Mouse (Mus musculus) kidney, postnatal 0 days (tissue): ENCODE results near the gene Olfr1564. TPM values are rescaled to one million over a fixed set of nuclear protein-coding genes. Genes with fewer than 3 reads are reported as not detected.
"Not testable (repeated sequence)": the region's sequence is repeated elsewhere in the genome, so short reads cannot be mapped to it uniquely, and the experiment has no call there.

Experiments used
- ATAC-seq: fragments of 200-750 bp; cut with Nextera tagmentation; replicated peaks from 2 replicates; pipeline ENCODE4 v1.8.0; 2017; ENCODE audit warnings: low read depth, moderate number of reproducible peaks, moderate TSS enrichment, moderate library complexity; ENCODE audit not compliant: low FRiP score
- DNase-seq: peaks from one replicate; pipeline ENCODE4 v3.0.0-alpha.2; 2016; ENCODE audit warnings: low spot score
- H3K27ac ChIP-seq: fragments of 300-500 bp; sonication (generic); 2 replicates; pipeline ENCODE4 v1.5.1; 2014; ENCODE audit warnings: mild to moderate bottlenecking
- H3K27me3 ChIP-seq: fragments of 300-500 bp; sonication (generic); 2 replicates; pipeline ENCODE4 v1.6.1; 2014; ENCODE audit warnings: low read length, mixed read lengths; ENCODE audit not compliant: insufficient read depth
- H3K36me3 ChIP-seq: fragments of 300-500 bp; sonication (generic); 2 replicates; pipeline ENCODE4 v1.6.1; 2014; ENCODE audit warnings: low read length, mixed read lengths; ENCODE audit not compliant: insufficient read depth
- H3K4me1 ChIP-seq: fragments of 300-500 bp; sonication (generic); replicated peaks from 2 replicates; pipeline ENCODE4 v1.6.1; 2014; ENCODE audit warnings: antibody characterized with exemption, low read length, mixed read lengths; ENCODE audit not compliant: insufficient read depth
- H3K4me2 ChIP-seq: fragments of 300-500 bp; sonication (generic); 2 replicates; pipeline ENCODE4 v1.6.1; 2014; ENCODE audit warnings: mild to moderate bottlenecking, low read length, moderate library complexity, mixed read lengths
- H3K4me3 ChIP-seq: fragments of 300-500 bp; sonication (generic); replicated peaks from 2 replicates; pipeline ENCODE4 v1.5.1; 2014; ENCODE audit warnings: low read depth, low read length
- H3K9ac ChIP-seq: fragments of 300-500 bp; sonication (generic); 2 replicates; pipeline ENCODE4 v1.6.1; 2014; ENCODE audit warnings: low read depth, low read length
- H3K9me3 ChIP-seq: fragments of 300-500 bp; sonication (generic); replicated peaks from 2 replicates; pipeline ENCODE4 v1.6.1; 2016; ENCODE audit warnings: low read length, inconsistent platforms, mixed read lengths
- CTCF ChIP-seq: IDR thresholded peaks from 2 replicates; pipeline ENCODE4 v1.5.1; 2016; ENCODE audit warnings: antibody characterized with exemption, low read depth, mild to moderate bottlenecking, moderate library complexity
- whole genome bisulfite sequencing: fragments of 180-500 bp; shearing (Covaris S2); extraction: QIAGEN DNeasy Blood & Tissue Kit; methylation state at CpG from one replicate; pipeline ENCODE4 v1.1.7; 2014; 5-methylcytosine and 5-hydroxymethylcytosine counted together
- polyA plus RNA-seq: library from polyadenylated mRNA; unstranded; fragments of >200 nt; fragmentation: Nextera tagmentation; extraction: Ambion mirVana; gene quantifications from 2 replicates; pipeline ENCODE4 v1.2.1, GENCODE M21; 2015

Gene Olfr1564
- polyA plus RNA-seq, result not detected in 2 replicates

- peaks cover 4% of the 10 kb centered on the region; the same call in 1 of the 2 replicates for H3K9me3 ChIP-seq
- H3K4me1 ChIP-seq, result no peaks in the 10 kb centered on the region
- H3K4me2 ChIP-seq, result no peak within 1 kb of the TSS
- TF ChIP-seq CTCF, result no peak
- H3K36me3 ChIP-seq, result no peaks in the 10 kb centered on the region
- DNase-seq (no peak), ATAC-seq (no peak)
- no peaks in the 10 kb centered on the region for H3K27me3 ChIP-seq
- H3K4me3 ChIP-seq, result no peak within 1 kb of the TSS
- 84% methylated on average over 2 of the region's 2 CpGs for WGBS
- H3K27ac ChIP-seq, result no peak within 1 kb of the TSS
- no peak within 1 kb of the TSS for H3K9ac ChIP-seq
These were observed at the start of gene Olfr1564 for GRCm38 (mm10) chr17:33221590-33221989. Gene Olfr1564 (minus strand): TSS chr17:33221690.

DNA sequence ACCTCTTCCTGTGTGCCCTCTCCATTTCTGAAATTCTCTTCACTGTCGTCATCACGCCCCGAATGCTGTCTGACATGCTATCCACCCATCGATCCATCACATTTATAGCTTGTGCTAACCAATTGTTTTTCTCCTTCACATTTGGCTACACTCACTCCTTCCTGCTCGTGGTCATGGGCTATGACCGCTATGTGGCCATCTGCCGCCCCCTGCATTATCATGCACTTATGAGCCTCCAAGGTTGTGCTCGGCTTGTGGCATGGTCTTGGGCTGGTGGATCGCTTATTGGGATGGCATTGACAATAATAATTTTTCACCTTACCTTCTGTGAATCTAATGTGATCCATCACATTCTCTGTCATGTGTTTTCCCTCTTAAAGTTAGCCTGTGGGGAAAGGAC is 47.4 kb upstream of the Olfr1564 start:
- H3K4me1 ChIP-seq, result no peaks in the 10 kb centered on the region
- no peaks in the 10 kb centered on the region for H3K36me3 ChIP-seq
- H3K4me2 ChIP-seq, result no peak overlapping the region
- TF ChIP-seq CTCF, result no peak
- H3K27me3 ChIP-seq, result no peaks in the 10 kb centered on the region
- H3K4me3 ChIP-seq, result no peak overlapping the region
- 85% methylated on average over 9 of the region's 9 CpGs for WGBS
- ATAC-seq (no peak), DNase-seq (no peak)
- H3K9ac ChIP-seq, result no peak overlapping the region
- no peak overlapping the region for H3K27ac ChIP-seq
- H3K9me3 ChIP-seq, result no peaks in the 10 kb centered on the region

DNA sequence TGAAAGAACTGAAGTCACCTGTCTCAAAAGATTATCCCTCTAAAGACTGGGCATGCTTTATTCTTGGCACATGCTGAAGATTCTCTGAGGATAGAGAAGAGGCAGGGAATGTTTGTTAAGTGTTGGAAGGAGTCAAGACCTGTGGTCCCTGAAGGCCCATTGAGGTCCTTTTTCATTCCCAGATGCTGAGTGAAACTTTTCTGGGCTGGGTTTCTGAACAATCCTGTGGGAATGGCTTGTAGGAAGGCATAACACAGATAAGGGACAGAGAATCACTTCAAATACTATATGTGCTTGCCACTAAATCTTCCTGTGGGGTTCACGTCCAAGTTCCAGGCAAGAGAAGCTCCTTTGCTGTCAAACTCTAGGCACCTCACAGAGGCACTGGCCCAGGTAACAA is 42.9 kb upstream of the Olfr1564 start, which contains the start of gene Olfr63:
Gene Olfr63 (plus strand): TSS at position 301 of the 400 bp plus-strand sequence.
- H3K27me3 ChIP-seq, result no peaks in the 10 kb centered on the region
- H3K4me1 ChIP-seq, result no peaks in the 10 kb centered on the region
- H3K36me3 ChIP-seq, result no peaks in the 10 kb centered on the region
- ATAC-seq, result no peak
- TF ChIP-seq CTCF, result no peak
- H3K4me2 ChIP-seq, result no peak within 1 kb of the TSS
- DNase-seq, result no peak
- no peaks in the 10 kb centered on the region for H3K9me3 ChIP-seq
- H3K27ac ChIP-seq, result no peak within 1 kb of the TSS
- WGBS, result 78% methylated on average over 1 of the region's 1 CpGs
- no peak within 1 kb of the TSS for H3K9ac ChIP-seq
- no peak within 1 kb of the TSS for H3K4me3 ChIP-seq

DNA sequence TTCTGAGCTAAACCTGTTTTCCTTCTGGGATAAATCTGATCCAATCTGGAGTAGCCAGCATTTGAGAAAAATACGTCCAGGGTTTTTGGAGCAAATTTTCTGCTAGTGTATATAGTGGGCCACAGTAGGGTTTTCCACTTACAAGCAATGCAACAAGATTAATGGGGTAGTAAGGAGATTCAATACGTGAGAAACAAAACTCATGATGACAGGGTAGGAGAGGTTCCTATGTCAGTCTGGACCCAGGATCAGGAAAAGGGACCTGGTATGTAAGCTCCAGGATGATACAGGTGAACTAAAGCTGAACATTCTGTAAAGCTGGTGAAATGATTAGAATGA is 33.8 kb upstream of the Olfr1564 start:
- DNase-seq, H3K4me1 ChIP-seq, H3K9me3 ChIP-seq, H3K36me3 ChIP-seq, H3K4me3 ChIP-seq, H3K27ac ChIP-seq, H3K27me3 ChIP-seq, H3K4me2 ChIP-seq, ATAC-seq, H3K9ac ChIP-seq: not testable (repeated sequence)
- WGBS, result no CpG with 5 or more reads among the region's 2 CpGs

GRCm38 (mm10) chr17:33254530-33255318 is 33.2 kb upstream of the Olfr1564 start, which contains the start of gene Zfp955a:
Gene Zfp955a (minus strand): TSS chr17:33255145.
- peak; percentile 98 for ATAC-seq
- H3K4me1 ChIP-seq, H3K9me3 ChIP-seq, H3K27me3 ChIP-seq, DNase-seq, H3K9ac ChIP-seq, H3K27ac ChIP-seq, H3K4me3 ChIP-seq, H3K36me3 ChIP-seq, H3K4me2 ChIP-seq: not testable (repeated sequence)
- 32% methylated on average over 1 of the region's 34 CpGs for WGBS

GRCm38 (mm10) chr17:33236646-33237045 is 15.2 kb upstream of the Olfr1564 start:
- WGBS, result 98% methylated on average over 1 of the region's 1 CpGs
- not testable (repeated sequence) for H3K36me3 ChIP-seq, ATAC-seq, H3K27me3 ChIP-seq, H3K9ac ChIP-seq, DNase-seq, H3K9me3 ChIP-seq, H3K4me2 ChIP-seq, H3K4me1 ChIP-seq, H3K4me3 ChIP-seq, H3K27ac ChIP-seq

DNA sequence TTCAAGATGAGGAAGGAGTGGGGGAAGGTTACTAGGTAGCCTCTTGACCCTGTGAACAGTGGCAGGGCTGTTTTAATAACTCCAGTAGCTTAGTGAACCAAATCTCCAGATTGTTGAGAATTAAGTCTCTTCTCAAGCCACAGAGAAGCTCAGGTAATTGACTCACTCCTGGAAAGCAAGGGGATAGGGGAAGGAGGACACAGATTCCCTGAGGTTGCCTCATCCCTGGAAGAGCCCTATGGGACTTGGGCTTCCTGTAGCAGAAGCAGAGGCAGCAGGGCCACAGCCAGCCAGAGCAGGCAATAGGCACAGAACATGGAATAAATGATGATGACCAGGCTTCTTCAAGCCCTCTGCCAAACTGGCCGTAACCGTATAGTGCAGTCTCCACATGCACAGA is 30.5 kb downstream of the Olfr1564 start, which contains the start of gene Olfr239:
Gene Olfr239 (plus strand): TSS at position 301 of the 400 bp plus-strand sequence.
- H3K27me3 ChIP-seq, H3K9me3 ChIP-seq, DNase-seq, H3K4me1 ChIP-seq, H3K9ac ChIP-seq, H3K4me2 ChIP-seq, H3K27ac ChIP-seq, H3K36me3 ChIP-seq, H3K4me3 ChIP-seq, ATAC-seq: not testable (repeated sequence)
- no CpG with 5 or more reads among the region's 2 CpGs for WGBS

- H3K4me1 ChIP-seq, H3K36me3 ChIP-seq, ATAC-seq, H3K4me2 ChIP-seq, DNase-seq, H3K9ac ChIP-seq, H3K27me3 ChIP-seq, H3K9me3 ChIP-seq, H3K27ac ChIP-seq, H3K4me3 ChIP-seq: not testable (repeated sequence)
- WGBS, result 78% methylated on average over 1 of the region's 1 CpGs
These were observed 53.3 kb downstream of the Olfr1564 start, which contains the start of gene Olfr55 for GRCm38 (mm10) chr17:33168147-33168546. Gene Olfr55 (plus strand): TSS chr17:33168447.
